Mouse (Mus musculus) G1E-ER4 (cell line): ENCODE results near the gene Gm3045. TPM values are rescaled to one million over a fixed set of nuclear protein-coding genes. Genes with fewer than 3 reads are reported as not detected.

ENCODE experiments used
- GATA1 ChIP-seq: IDR thresholded peaks from one replicate; pipeline ENCODE4 v1.8.0; 2012; ENCODE audit warnings: low read length, inconsistent platforms
- polyA plus RNA-seq: library from polyadenylated mRNA; stranded (reverse); fragments of >175 nt; gene quantifications from 2 replicates; pipeline ENCODE4 v1.2.3, GENCODE M21; 2012

Gene Gm3045
- polyA plus RNA-seq, 1 experiment, result not detected

DNA sequence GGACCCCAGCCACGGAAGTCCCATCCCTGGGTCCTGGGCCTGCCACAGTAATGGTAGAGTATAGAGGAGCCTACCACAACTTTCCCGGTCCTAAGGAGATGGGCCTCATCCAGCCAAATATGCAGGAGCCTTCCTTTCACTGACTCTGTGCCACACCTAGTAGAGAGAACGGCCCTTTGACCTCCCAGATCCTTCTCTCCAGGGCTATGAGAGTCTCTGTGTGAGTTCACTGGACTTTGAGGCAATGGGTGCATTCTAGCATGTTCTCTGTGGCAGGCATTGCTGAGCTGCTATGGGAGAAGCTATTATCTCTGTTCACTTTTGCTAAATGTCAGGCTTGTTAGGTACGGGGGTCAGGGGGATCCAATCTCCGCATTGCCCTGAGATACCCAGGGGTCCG lies 37.4 kb downstream of the Gm3045 start:
- TF ChIP-seq GATA1, result no peak

- TF ChIP-seq GATA1, result no peak
These were observed 41.4 kb downstream of the Gm3045 start for GRCm38 (mm10) chr13:56467786-56468185.

DNA sequence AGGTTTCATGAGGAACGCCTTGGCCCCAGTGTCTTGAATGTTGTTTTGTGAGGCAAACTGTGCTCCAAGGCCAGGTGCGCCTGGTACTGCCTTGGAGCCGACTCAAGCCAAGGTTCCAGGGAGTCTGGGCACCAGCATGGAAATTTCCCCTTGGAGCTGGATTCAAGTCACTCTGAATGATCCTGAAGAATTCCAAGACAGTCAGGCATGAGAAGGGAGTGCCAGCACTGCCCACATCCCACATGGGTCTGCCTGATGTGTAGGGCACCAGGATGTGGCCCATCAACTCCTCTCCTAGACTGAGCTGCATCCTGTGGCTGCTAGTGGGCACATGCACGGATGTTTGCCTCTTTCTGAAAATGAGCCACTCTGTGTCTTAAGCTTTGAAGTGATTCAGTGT lies 42.1 kb downstream of the Gm3045 start:
- TF ChIP-seq GATA1, result no peak

DNA sequence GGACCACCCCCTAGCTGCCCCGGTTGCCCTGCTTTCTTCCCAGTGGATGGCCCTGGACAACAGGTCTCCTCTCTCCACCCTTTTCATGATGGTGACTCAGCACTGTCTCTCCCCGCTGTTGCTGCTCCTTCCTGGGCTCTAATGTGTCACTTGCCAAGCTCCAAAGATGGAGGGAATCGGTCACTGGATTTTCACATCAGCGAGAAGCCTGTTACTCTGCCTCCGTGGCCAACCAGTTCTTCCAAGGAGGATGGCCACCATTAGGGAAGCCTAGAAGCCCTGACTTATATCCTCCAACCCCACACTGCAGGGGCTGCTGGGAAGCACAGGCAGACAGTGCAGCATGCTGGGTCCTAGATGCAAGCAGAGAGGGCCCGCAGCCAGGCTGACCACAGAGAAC lies 44.8 kb downstream of the Gm3045 start:
- TF ChIP-seq GATA1, result no peak

- no peak for TF ChIP-seq GATA1
These were observed 45.6 kb downstream of the Gm3045 start for GRCm38 (mm10) chr13:56471951-56472350.

DNA sequence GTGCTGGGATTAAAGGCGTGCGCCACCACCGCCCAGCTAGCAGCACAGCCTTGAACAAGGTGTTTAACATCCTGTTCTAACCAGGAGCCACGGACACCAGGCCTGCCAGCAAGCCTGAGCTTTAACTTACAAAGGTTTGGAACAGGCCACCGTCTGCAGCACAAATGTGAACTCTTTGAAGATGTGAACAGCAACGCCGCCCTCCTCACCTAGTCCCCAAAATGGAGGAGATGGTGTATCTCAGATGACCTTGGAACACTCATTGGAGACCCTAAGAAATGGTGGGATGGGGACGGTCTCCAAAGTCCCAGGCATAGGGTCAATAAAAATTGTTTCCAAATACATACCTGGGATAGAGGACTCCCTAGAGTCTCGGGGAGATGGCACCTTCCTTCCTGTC lies 46.3 kb downstream of the Gm3045 start:
- no peak for TF ChIP-seq GATA1

- no peak for TF ChIP-seq GATA1
These were observed 49.0 kb downstream of the Gm3045 start for GRCm38 (mm10) chr13:56475363-56475762.

GRCm38 (mm10) chr13:56476790-56477189 lies 50.4 kb downstream of the Gm3045 start:
- TF ChIP-seq GATA1, result no peak

- TF ChIP-seq GATA1, result no peak
These were observed 50.9 kb downstream of the Gm3045 start for GRCm38 (mm10) chr13:56477271-56477670.

DNA sequence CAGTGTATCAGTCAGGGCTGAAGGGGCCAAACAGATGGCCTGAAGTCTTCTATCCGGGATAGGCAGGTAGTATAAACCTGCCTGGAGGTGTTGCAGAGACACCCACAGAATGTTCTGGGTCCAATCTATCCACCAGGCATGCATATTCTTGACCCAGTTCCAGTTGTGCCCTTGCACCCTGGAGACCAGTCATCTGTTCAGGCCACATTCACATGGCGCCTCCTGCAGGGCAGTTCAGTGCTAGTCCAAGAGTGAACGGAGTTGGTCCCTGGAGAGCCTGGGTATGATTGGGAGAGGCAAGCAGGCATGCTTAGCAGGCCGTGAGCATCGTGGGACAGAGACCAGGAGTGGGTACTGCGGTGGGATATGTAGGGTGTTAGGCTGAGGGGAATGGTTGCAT lies 51.6 kb downstream of the Gm3045 start:
- TF ChIP-seq GATA1, result no peak

- no peak for TF ChIP-seq GATA1
These were observed 55.8 kb downstream of the Gm3045 start, which contains the start of gene Il9 for GRCm38 (mm10) chr13:56482146-56482545. Il9 (minus strand) TSS chr13:56482246.

Other genes with a start within 250 kb of the Gm3045 start
- gene Tifab, start 247.7 kb upstream of the Gm3045 start, polyA plus RNA-seq, result not detected in 2 replicates
- not detected in 2 replicates for gene Neurog1, start 174.4 kb upstream of the Gm3045 start, polyA plus RNA-seq
- not detected in 2 replicates for gene Cxcl14, start 130.0 kb upstream of the Gm3045 start, polyA plus RNA-seq
- gene Slc25a48, start 11.8 kb downstream of the Gm3045 start, polyA plus RNA-seq, result not detected in 2 replicates
- not detected in 2 replicates for gene Il9, start 55.7 kb downstream of the Gm3045 start, polyA plus RNA-seq
- gene Fbxl21, start 95.9 kb downstream of the Gm3045 start, polyA plus RNA-seq, result not detected in 2 replicates
- not detected in 2 replicates for gene Lect2, start 121.9 kb downstream of the Gm3045 start, polyA plus RNA-seq
- gene Tgfbi, start 182.9 kb downstream of the Gm3045 start, polyA plus RNA-seq, result not detected in 2 replicates